Mouse (Mus musculus): ENCODE measurements around the gene Fam71a.

DNA sequence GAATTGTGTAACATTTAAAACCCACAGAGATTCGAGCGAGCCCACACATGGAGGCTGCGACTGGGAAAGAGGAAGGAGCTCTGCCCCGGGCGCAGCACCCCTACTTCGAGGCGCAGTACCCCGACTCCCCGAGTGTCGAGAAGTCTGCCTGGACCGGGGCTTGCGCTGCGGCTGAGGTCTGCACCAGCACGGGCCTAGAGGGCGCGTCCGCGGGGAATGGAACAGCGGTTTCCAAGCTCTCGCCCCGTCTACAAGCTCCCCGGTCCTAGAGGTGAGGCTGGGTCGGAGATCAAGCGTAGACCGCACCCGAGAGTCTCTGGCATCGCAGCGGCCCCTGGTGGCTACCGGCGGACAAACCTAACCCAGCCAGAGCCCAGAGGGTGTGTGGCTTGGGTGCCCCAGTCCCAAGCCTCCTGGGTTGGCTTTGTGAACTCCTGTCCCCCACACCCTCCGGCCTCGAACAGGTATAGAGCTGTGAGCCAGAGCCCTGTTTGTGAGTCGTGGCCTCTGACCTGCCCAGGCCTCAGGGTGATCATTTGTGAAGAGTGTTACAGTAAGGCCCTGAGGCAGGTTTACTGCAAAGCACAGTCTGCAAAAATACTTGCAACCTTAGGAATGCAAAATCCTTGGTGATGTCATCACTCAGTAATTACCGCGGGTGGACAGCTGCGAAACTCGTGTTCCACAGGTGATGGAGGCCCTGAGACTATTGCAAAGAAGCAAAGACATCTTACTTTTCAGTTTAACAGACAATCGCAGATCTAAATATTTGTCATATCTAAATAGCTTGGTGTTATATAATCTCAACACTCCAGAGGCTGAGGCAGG lies 38.6 kb downstream of the Fam71a start:
- TF ChIP-seq CTCF (IDR thresholded peaks at IDR 0.05; ENCODE audit: control insufficient read depth, insufficient read depth, insufficient replicate concordance, low read depth, low read length) = peak; percentile 57; the same call in 1 of the 2 replicates
- TF ChIP-seq POLR2A (IDR thresholded peaks at IDR 0.05; ENCODE audit: control insufficient read depth, low read depth, low read length) = no peak
